Mouse (Mus musculus) embryonic facial prominence, embryonic 13.5 days (tissue): ENCODE data around the gene Psip1. TPM values are rescaled to one million over a fixed set of nuclear protein-coding genes. Genes with fewer than 3 reads are reported as not detected.

ENCODE experiments used
- ATAC-seq: fragments of 200-750 bp; cut with Nextera tagmentation; 2 replicates; pipeline ENCODE4 v1.8.0; 2017; ENCODE audit warnings: low read depth; ENCODE audit not compliant: insufficient number of reproducible peaks, insufficient read depth, low FRiP score, low TSS enrichment
- H3K27ac ChIP-seq: fragments of 300-500 bp; sonication (generic); 2 replicates; pipeline ENCODE4 v1.5.1; 2015; ENCODE audit warnings: moderate library complexity, mild to moderate bottlenecking, inconsistent platforms
- H3K27me3 ChIP-seq: fragments of 300-500 bp; sonication (generic); 2 replicates; pipeline ENCODE4 v1.6.1; 2015; ENCODE audit warnings: mild to moderate bottlenecking, inconsistent platforms
- H3K36me3 ChIP-seq: fragments of 300-500 bp; sonication (generic); 2 replicates; pipeline ENCODE4 v1.6.1; 2015; ENCODE audit warnings: mild to moderate bottlenecking, inconsistent platforms
- H3K4me1 ChIP-seq: fragments of 300-500 bp; sonication (generic); 2 replicates; pipeline ENCODE4 v1.6.1; 2015; ENCODE audit warnings: inconsistent platforms
- H3K4me2 ChIP-seq: fragments of 300-500 bp; sonication (generic); 2 replicates; pipeline ENCODE4 v1.6.1; 2015; ENCODE audit warnings: moderate library complexity, mild to moderate bottlenecking, inconsistent platforms
- H3K4me3 ChIP-seq: fragments of 300-500 bp; sonication (generic); 2 replicates; pipeline ENCODE4 v1.5.1; 2015; ENCODE audit warnings: mild to moderate bottlenecking, inconsistent platforms
- H3K9ac ChIP-seq: fragments of 300-500 bp; sonication (generic); 2 replicates; pipeline ENCODE4 v1.6.1; 2015; ENCODE audit warnings: mild to moderate bottlenecking, inconsistent platforms
- H3K9me3 ChIP-seq: fragments of 300-500 bp; sonication (generic); 2 replicates; pipeline ENCODE4 v1.6.1; 2016; ENCODE audit warnings: inconsistent platforms
- WGBS: fragments of 180-500 bp; shearing (Covaris S2); methylation state at CpG from one replicate; pipeline ENCODE4 v1.1.7; 2015; ENCODE audit warnings: mixed read lengths; 5-methylcytosine and 5-hydroxymethylcytosine counted together
- polyA plus RNA-seq: library from polyadenylated mRNA; unstranded; fragments of >200 nt; fragmentation: Nextera tagmentation; extraction: Ambion mirVana; gene quantifications from 2 replicates; pipeline ENCODE4 v1.2.1, GENCODE M21; 2015

Gene Psip1
- polyA plus RNA-seq, 1 experiment from 2014 or later: 184 TPM

DNA sequence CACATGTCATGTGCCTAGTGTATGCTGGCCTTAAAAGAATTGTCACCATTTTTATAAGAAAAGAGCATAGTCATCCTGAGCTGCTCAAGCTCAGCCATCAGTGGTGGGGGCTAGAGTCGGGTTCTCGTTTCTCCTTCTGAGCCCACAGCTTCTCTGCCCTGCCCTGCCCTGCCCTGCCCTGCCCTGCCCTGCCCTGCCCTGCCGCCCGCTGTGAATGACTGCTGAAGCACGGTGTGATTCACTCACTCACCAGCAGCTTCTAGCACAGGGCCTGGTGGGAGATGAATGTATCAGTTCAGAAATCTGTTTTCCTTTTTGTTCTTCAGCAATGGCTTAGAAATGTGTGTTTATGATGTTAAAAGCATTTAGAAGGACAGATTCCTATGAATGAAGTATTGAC, 47.2 kb downstream of the Psip1 start:
- Histone ChIP-seq H3K27me3 (no peaks in the 10 kb centered on the region), H3K4me3 (no peak overlapping the region), H3K4me2 (no peak overlapping the region), H3K9ac (no peak overlapping the region), H3K9me3 (no peaks in the 10 kb centered on the region), H3K4me1 (no peaks in the 10 kb centered on the region), H3K27ac (no peak overlapping the region), H3K36me3 (peaks cover 83% of the 10 kb centered on the region)
- 65% methylated on average over 5 of the region's 5 CpGs for WGBS
- no peak for ATAC-seq

DNA sequence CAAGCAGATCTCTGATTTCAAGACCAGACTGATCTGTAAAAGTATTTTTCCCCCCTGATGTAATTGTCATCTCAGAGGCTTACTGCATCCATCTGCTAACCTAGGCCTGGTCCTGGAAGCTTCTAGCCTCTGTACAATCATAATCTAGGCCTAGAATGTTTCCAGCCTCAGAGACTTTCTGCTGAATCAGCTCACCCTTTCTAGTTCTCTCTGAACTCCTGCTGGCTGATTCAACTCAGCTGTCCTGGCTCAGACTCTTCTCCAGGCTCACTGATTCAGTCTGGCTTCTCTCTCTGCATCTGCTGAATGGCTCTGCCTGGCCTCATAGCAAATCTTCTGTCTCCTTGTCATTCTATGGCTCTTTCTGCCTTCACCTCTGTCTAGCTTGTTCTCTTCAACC, 48.1 kb downstream of the Psip1 start:
- no peaks in the 10 kb centered on the region for H3K9me3 ChIP-seq
- ATAC-seq: no peak
- no peak overlapping the region for H3K9ac ChIP-seq
- no peak overlapping the region for H3K4me3 ChIP-seq
- H3K36me3 ChIP-seq: peaks cover 92% of the 10 kb centered on the region
- H3K27me3 ChIP-seq: no peaks in the 10 kb centered on the region
- no peak overlapping the region for H3K4me2 ChIP-seq
- no peaks in the 10 kb centered on the region for H3K4me1 ChIP-seq
- no peak overlapping the region for H3K27ac ChIP-seq

DNA sequence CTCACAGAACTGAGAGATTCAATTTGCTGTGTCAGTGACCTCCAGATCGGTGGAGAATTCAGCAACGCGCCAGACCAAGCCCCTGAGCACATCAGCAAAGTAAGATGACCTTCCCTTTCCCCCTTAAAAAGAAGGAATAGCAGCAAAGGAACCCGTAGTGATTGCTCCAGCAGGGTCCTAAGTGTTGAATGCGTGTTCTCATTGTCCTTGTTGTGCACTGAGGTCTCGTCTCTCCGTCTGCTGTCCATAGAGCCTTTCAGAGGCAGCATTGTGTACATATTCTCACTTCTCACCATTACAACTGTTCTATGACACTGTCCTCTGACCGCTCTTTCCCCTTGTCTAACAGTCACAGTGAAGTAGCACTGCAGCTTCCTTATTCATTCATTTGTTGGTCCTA, 49.9 kb downstream of the Psip1 start:
- no peaks in the 10 kb centered on the region for H3K4me1 ChIP-seq
- no peak overlapping the region for H3K4me3 ChIP-seq
- H3K27me3 ChIP-seq: no peaks in the 10 kb centered on the region
- no peak overlapping the region for H3K27ac ChIP-seq
- H3K9ac ChIP-seq: no peak overlapping the region
- H3K4me2 ChIP-seq: no peak overlapping the region
- 94% methylated on average over 8 of the region's 8 CpGs for WGBS
- peaks cover 93% of the 10 kb centered on the region for H3K36me3 ChIP-seq
- H3K9me3 ChIP-seq: no peaks in the 10 kb centered on the region
- no peak for ATAC-seq

DNA sequence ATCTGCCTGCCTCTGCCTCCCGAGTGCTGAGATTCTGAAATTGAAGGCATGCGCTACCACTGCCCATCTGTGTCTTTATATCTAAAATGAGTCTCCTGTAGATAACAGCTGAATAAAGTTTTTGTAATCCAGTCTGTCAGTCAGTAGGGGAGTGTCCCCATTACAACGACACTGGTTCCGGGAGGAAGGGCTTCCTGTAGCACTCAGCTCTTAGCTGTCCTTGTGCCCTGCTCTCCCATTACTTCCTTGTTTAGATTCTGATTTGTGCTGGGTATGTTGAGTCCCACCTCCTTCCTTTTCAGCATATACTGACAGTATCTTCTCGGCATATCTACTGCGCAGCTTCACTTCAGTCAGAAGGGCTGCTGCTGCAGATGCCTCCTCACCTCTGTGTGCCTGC, 53.4 kb downstream of the Psip1 start:
- Histone ChIP-seq H3K9me3 (no peaks in the 10 kb centered on the region), H3K4me2 (no peak overlapping the region), H3K4me1 (no peaks in the 10 kb centered on the region), H3K27ac (no peak overlapping the region), H3K4me3 (no peak overlapping the region), H3K36me3 (peaks cover 80% of the 10 kb centered on the region), H3K27me3 (no peaks in the 10 kb centered on the region), H3K9ac (no peak overlapping the region)
- no peak for ATAC-seq
- WGBS: 91% methylated on average over 6 of the region's 6 CpGs

DNA sequence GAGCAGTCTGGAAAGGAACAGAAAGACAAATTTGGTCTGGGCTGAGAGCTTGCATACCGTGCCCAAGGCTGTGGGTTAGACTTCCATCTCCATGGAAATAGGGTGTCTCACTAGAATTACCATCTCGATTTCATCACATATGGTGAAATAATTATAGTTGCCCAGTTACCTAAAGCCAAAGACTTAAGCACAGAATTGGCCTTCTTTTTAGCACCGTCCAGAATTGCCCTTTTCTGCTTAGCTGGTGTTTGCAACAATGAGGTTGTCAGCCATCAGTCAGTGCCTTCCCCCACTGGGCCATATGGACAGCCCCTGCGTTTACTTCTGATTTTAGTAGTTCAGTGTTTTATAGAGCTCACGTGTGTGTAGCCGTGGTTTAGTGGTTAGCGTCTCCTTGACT, 54.3 kb downstream of the Psip1 start:
- H3K4me2 ChIP-seq: no peak overlapping the region
- no peak for ATAC-seq
- peaks cover 82% of the 10 kb centered on the region for H3K36me3 ChIP-seq
- H3K27ac ChIP-seq: no peak overlapping the region
- H3K4me3 ChIP-seq: no peak overlapping the region
- WGBS: 90% methylated on average over 7 of the region's 7 CpGs
- H3K9ac ChIP-seq: no peak overlapping the region
- no peaks in the 10 kb centered on the region for H3K27me3 ChIP-seq
- H3K4me1 ChIP-seq: no peaks in the 10 kb centered on the region
- no peaks in the 10 kb centered on the region for H3K9me3 ChIP-seq

DNA sequence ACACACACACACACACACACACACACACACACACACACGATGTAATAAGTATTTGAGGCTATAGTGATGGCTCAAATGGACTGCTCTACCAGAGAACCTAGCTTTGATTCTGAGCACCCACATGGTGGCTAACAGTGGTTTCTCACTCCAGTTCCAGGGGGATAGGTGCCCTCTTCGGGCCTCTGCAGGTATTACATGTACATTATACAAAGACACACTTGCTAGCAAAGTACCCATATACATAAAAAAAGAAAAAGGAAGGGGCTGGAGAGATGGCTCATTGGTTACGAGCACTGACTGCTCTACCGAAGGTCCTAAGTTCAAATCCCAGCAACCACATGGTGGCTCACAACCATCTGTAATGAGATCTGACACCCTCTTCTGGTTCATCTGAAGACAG, 57.4 kb downstream of the Psip1 start:
- no peak overlapping the region for H3K4me2 ChIP-seq
- no peak for ATAC-seq
- no peaks in the 10 kb centered on the region for H3K27me3 ChIP-seq
- H3K4me1 ChIP-seq: no peaks in the 10 kb centered on the region
- WGBS: 94% methylated on average over 4 of the region's 4 CpGs
- no peak overlapping the region for H3K9ac ChIP-seq
- H3K9me3 ChIP-seq: no peaks in the 10 kb centered on the region
- H3K27ac ChIP-seq: no peak overlapping the region
- no peak overlapping the region for H3K4me3 ChIP-seq
- peaks cover 79% of the 10 kb centered on the region for H3K36me3 ChIP-seq

DNA sequence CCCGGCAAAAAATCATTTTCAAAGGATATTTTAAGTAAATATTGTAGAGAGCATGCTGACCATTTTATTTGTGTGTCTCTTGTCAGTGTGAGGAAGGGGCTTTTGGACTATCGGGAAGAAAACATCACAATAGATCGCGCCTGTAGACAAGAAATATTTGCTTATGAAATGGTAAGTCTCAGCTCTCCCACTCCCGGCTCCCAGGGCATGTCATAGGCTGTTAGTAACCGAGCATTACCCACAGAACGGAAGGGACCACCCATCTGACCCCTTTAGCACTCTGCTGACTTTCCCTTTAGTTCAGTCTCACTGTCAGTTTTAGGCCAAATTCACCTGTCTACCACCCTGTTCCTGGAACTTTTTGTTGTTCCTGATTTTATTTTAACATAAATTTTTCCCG, 58.6 kb downstream of the Psip1 start:
- 93% methylated on average over 8 of the region's 8 CpGs for WGBS
- Histone ChIP-seq H3K9ac (no peak overlapping the region), H3K27me3 (no peaks in the 10 kb centered on the region), H3K9me3 (no peaks in the 10 kb centered on the region), H3K4me1 (no peaks in the 10 kb centered on the region), H3K36me3 (peaks cover 79% of the 10 kb centered on the region), H3K27ac (no peak overlapping the region), H3K4me2 (no peak overlapping the region), H3K4me3 (no peak overlapping the region)
- ATAC-seq: no peak

DNA sequence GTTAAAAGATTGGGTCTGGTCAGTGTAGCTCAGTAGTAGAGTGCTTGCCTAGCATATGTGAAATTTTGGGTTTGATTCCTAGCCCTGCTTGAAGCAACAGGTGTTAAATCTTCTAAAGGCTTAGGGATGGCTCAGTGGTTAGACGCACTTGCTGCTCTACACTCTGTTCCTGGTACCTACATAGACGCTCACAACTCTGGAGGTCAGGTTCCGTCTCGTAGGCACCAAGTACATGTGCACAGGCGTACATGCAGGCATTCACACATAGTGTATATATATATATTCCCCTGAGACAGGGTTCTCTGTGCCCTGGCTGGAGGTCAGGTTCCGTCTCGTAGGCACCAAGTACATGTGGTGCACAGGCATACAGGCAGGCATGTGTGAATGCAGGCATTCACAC, 59.1 kb downstream of the Psip1 start:
- H3K27me3 ChIP-seq: no peaks in the 10 kb centered on the region
- no peak overlapping the region for H3K4me3 ChIP-seq
- no peak overlapping the region for H3K4me2 ChIP-seq
- ATAC-seq: no peak
- H3K36me3 ChIP-seq: peaks cover 79% of the 10 kb centered on the region
- H3K4me1 ChIP-seq: no peaks in the 10 kb centered on the region
- WGBS: 93% methylated on average over 7 of the region's 7 CpGs
- H3K27ac ChIP-seq: no peak overlapping the region
- no peak overlapping the region for H3K9ac ChIP-seq
- H3K9me3 ChIP-seq: no peaks in the 10 kb centered on the region

DNA sequence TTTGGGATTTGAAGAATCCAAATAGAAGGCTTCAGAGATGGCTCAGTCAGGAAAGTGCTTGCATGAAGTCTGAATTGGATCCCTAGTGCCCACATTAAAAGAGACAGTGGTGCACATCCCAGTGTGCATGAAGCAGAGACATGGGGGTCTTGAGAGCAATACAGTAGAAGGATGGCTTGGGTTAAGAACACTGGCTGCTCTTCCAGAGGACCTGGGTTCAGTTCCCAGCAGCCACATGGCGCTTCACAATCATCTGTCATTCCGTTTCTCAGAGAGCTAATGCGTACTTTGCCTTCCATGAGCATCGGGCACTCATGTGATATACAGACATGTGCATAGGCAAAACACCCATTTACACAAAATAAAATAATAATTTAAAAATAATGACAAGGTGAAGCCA, 61.1 kb downstream of the Psip1 start:
- H3K9ac ChIP-seq: no peak overlapping the region
- H3K27ac ChIP-seq: no peak overlapping the region
- no peak overlapping the region for H3K4me3 ChIP-seq
- H3K27me3 ChIP-seq: no peaks in the 10 kb centered on the region
- WGBS: 95% methylated on average over 4 of the region's 4 CpGs
- ATAC-seq: no peak
- no peaks in the 10 kb centered on the region for H3K4me1 ChIP-seq
- no peak overlapping the region for H3K4me2 ChIP-seq
- H3K9me3 ChIP-seq: no peaks in the 10 kb centered on the region
- H3K36me3 ChIP-seq: peaks cover 73% of the 10 kb centered on the region

DNA sequence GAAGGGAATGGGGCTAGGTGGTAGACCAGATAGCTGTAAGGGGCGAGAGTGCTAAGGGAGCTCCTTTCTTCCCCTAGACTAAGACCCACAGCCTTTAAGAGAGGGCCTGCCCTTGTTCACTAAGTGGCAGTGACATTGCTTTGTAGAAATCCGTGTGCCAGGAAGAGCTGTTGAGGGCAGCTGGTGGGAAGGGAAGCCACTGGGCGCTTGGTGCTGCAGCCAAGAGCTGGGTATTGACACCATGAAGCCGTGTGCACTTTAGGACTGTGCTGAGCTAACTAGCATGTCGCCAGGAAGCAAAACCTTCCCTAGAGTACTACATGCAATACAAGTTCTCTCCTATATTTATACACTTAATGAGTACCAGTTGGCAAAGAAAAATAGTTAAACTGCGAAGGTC, 62.6 kb downstream of the Psip1 start:
- Histone ChIP-seq H3K4me1 (peaks cover 10% of the 10 kb centered on the region), H3K36me3 (peaks cover 63% of the 10 kb centered on the region), H3K4me2 (no peak overlapping the region), H3K27ac (no peak overlapping the region), H3K9me3 (no peaks in the 10 kb centered on the region), H3K9ac (no peak overlapping the region), H3K27me3 (no peaks in the 10 kb centered on the region), H3K4me3 (no peak overlapping the region)
- WGBS: 92% methylated on average over 6 of the region's 6 CpGs
- ATAC-seq: no peak

DNA sequence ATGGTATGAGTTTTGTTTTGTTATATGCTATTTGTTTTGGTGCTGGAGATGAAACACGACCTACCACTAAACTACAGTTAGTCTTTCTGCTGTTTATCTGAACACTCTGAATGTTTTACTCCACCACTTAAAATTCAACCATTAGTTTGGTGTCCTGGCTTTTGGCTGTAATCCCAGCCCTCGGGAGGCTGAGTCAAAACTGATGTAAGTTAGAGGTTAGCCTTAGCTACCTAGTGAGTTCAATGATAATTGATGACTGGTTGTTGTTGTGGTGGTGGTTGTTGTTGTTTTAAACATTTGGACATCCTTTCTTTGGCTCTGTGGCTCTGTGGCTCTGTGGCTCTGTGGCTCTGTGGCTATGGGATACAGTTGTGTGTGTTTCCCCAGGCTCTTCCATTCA, 67.5 kb downstream of the Psip1 start:
- peak overlapping the region; percentile 93 for H3K9ac ChIP-seq
- peaks cover 16% of the 10 kb centered on the region for H3K4me1 ChIP-seq
- H3K4me2 ChIP-seq: peak overlapping the region; percentile 70
- 71% methylated on average over 2 of the region's 2 CpGs for WGBS
- H3K36me3 ChIP-seq: peaks cover 17% of the 10 kb centered on the region
- no peak overlapping the region for H3K27ac ChIP-seq
- H3K9me3 ChIP-seq: no peaks in the 10 kb centered on the region
- peak overlapping the region; percentile 96 for H3K4me3 ChIP-seq
- H3K27me3 ChIP-seq: no peaks in the 10 kb centered on the region
- ATAC-seq: no peak

DNA sequence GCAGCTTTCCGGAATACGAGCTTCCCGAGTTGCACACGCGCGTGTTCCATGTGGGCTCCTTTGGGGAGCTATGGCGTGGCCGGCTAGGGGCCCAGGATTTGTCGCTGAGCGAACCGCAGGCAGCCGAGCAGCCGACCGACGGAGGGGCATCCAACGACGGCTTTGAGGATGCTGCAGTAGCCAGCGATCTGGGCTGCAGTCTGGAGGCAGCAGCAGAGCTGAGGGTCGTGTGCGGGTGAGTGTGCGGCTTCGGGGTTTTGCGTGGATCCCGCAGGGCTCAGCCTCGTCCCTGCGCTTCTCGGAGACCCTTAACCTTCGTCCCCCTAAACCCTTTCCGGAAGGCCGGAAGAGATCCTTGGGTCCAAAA, 68.5 kb downstream of the Psip1 start:
- ATAC-seq: peak; percentile 57
- H3K9me3 ChIP-seq: no peaks in the 10 kb centered on the region
- peak overlapping the region; percentile 93 for H3K9ac ChIP-seq
- peak overlapping the region; percentile 86 for H3K27ac ChIP-seq
- H3K4me2 ChIP-seq: peak overlapping the region; percentile 70
- WGBS: under 1% methylated on average over 30 of the region's 30 CpGs
- no peaks in the 10 kb centered on the region for H3K27me3 ChIP-seq
- peaks cover 8% of the 10 kb centered on the region for H3K36me3 ChIP-seq
- H3K4me1 ChIP-seq: peaks cover 16% of the 10 kb centered on the region
- H3K4me3 ChIP-seq: peak overlapping the region; percentile 96
